Mouse (Mus musculus) gonadal fat pad, adult 2 months (tissue): ENCODE data around the gene Ssty2. TPM values are rescaled to one million over a fixed set of nuclear protein-coding genes. Genes with fewer than 3 reads are reported as not detected.
"Not testable (repeated sequence)": the region's sequence is repeated elsewhere in the genome, so short reads cannot be mapped to it uniquely, and the experiment has no call there.

Source experiments
- DNase-seq: peaks from one replicate; pipeline ENCODE4 v3.0.0-alpha.2; 2012; ENCODE audit warnings: low read depth
- polyA plus RNA-seq: library from polyadenylated mRNA; depleted of rRNA; stranded (reverse); fragments of >200 nt; gene quantifications from 2 replicates; pipeline ENCODE4 v1.2.3, GENCODE M21; 2012; rRNA removed

Ssty2 gene
- polyA plus RNA-seq: 0.15 TPM in 1 of 2 replicates, not detected in the other

DNA sequence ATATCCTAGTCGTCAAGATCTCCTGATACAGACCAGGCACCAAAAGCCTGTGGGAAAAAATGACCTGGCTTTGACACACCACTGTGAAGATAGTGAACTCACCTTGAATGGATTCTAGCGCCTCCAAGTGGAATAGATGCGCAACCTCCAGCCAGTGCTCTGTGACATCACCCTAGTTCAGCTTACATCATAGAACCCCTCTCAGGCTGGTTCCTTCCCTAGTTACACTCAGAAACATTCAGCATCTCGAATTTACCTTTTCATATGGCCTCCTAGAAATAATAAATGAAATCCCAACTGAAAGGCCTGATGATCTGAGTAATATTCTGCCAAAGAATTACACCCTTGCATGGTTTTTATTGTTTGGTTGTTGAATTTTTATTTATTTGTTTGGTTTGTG, at the start of gene Ssty2:
Ssty2 (minus strand) TSS at position 101 of the 400 bp plus-strand sequence.
- not testable (repeated sequence) for DNase-seq
